Mouse (Mus musculus) liver, adult 10 weeks (tissue): ENCODE data around the gene Hps4. TPM values are rescaled to one million over a fixed set of nuclear protein-coding genes. Genes with fewer than 3 reads are reported as not detected.

ENCODE experiments used
- polyA plus RNA-seq: library from polyadenylated mRNA; stranded (reverse); fragments of 350-450 nt; fragmentation: Illumina TruSeq; extraction: RNeasy Lipid Tissue Mini Kit (QIAGEN cat#74804); gene quantifications from one replicate; pipeline ENCODE4 v1.2.3, GENCODE M21; 2014; ENCODE audit warnings: low read depth, low replicate concordance

The Hps4 gene
- 8.5 TPM for polyA plus RNA-seq

GRCm38 (mm10) chr5:112342463-112343204 is at the start of gene Hps4, which contains the start of gene Srrd:
Gene Hps4 (plus strand): TSS chr5:112343083.
Gene Srrd (minus strand): TSS chr5:112343040.

GRCm38 (mm10) chr5:112325546-112326445 is 17.1 kb upstream of the Hps4 start, which contains the start of gene Tfip11:
Gene Tfip11 (plus strand): TSS chr5:112326358.

GRCm38 (mm10) chr5:112355910-112356309 is 13.0 kb downstream of the Hps4 start, which contains the start of gene Gm6583:
Gene Gm6583 (minus strand): TSS chr5:112356033.

GRCm38 (mm10) chr5:112394779-112395443 is 52.0 kb downstream of the Hps4 start, which contains the start of gene Asphd2:
Gene Asphd2 (minus strand): TSS chr5:112394866.

Other genes starting within 250 kb of the Hps4 start
- gene Cryba4, start 90.6 kb upstream of the Hps4 start, polyA plus RNA-seq: not detected
- gene Crybb1, start 87.3 kb upstream of the Hps4 start, polyA plus RNA-seq: not detected
- gene Tpst2, start 66.4 kb upstream of the Hps4 start, polyA plus RNA-seq: 6.4 TPM
- 4.2 TPM for gene Tfip11, start 16.7 kb upstream of the Hps4 start, polyA plus RNA-seq
- 0.98 TPM for gene Srrd, start within 50 bp of the Hps4 start, polyA plus RNA-seq
- gene Gm6583, start 12.9 kb downstream of the Hps4 start, polyA plus RNA-seq: not detected
- gene Asphd2, start 51.8 kb downstream of the Hps4 start, polyA plus RNA-seq: not detected
- not detected for gene Gm6588, start 106.3 kb downstream of the Hps4 start, polyA plus RNA-seq
- gene Sez6l, start 234.1 kb downstream of the Hps4 start, polyA plus RNA-seq: not detected